Mouse (Mus musculus) midbrain, embryonic 14.5 days (tissue): ENCODE data around the gene Igsf21. TPM values are rescaled to one million over a fixed set of nuclear protein-coding genes. Genes with fewer than 3 reads are reported as not detected.
A peak's percentile ranks its signal among the peaks of the same experiment; 100 is the strongest.

Source experiments
- ATAC-seq: fragments of 200-750 bp; cut with Nextera tagmentation; 2 replicates; pipeline ENCODE4 v1.8.0; 2017; ENCODE audit warnings: moderate number of reproducible peaks, moderate library complexity; ENCODE audit not compliant: low FRiP score, low TSS enrichment
- DNase-seq: peaks from one replicate; pipeline ENCODE4 v3.0.0-alpha.2; 2015
- H3K27ac ChIP-seq: fragments of 300-500 bp; sonication (generic); replicated peaks from 2 replicates; pipeline ENCODE4 v1.5.1; 2014; ENCODE audit warnings: mild to moderate bottlenecking, low read depth, low read length, moderate library complexity
- H3K27me3 ChIP-seq: fragments of 300-500 bp; sonication (generic); 2 replicates; pipeline ENCODE4 v1.6.1; 2014; ENCODE audit warnings: low read length, control low read depth, mixed read lengths; ENCODE audit not compliant: control insufficient read depth, insufficient read depth
- H3K36me3 ChIP-seq: fragments of 300-500 bp; sonication (generic); 2 replicates; pipeline ENCODE4 v1.6.1; 2014; ENCODE audit warnings: low read length, control low read depth; ENCODE audit not compliant: control insufficient read depth, insufficient read depth
- H3K4me1 ChIP-seq: fragments of 300-500 bp; sonication (generic); 2 replicates; pipeline ENCODE4 v1.6.1; 2014; ENCODE audit warnings: mild to moderate bottlenecking, antibody characterized with exemption, low read length, control low read depth; ENCODE audit not compliant: control insufficient read depth, insufficient read depth
- H3K4me2 ChIP-seq: fragments of 300-500 bp; sonication (generic); 2 replicates; pipeline ENCODE4 v1.6.1; 2014; ENCODE audit warnings: mild to moderate bottlenecking, low read length, moderate library complexity
- H3K4me3 ChIP-seq: fragments of 300-500 bp; sonication (generic); replicated peaks from 2 replicates; pipeline ENCODE4 v1.5.1; 2014; ENCODE audit warnings: low read depth, low read length
- H3K9ac ChIP-seq: fragments of 300-500 bp; sonication (generic); replicated peaks from 2 replicates; pipeline ENCODE4 v1.6.1; 2014; ENCODE audit warnings: mild to moderate bottlenecking, low read length, moderate library complexity
- H3K9me3 ChIP-seq: fragments of 300-500 bp; sonication (generic); 2 replicates; pipeline ENCODE4 v1.6.1; 2016; ENCODE audit warnings: low read length, control low read depth, mixed read lengths; ENCODE audit not compliant: control insufficient read depth
- WGBS: fragments of 180-500 bp; shearing (Covaris S2); extraction: QIAGEN DNeasy Blood & Tissue Kit; methylation state at CpG from one replicate; pipeline ENCODE4 v1.1.7; 2014; 5-methylcytosine and 5-hydroxymethylcytosine counted together
- polyA plus RNA-seq: library from polyadenylated mRNA; unstranded; fragments of >200 nt; fragmentation: Nextera tagmentation; extraction: Ambion mirVana; gene quantifications from 2 replicates; pipeline ENCODE4 v1.2.1, GENCODE M21; 2014

Igsf21 gene
- polyA plus RNA-seq, 1 experiment from 2014 or later, result 64.9 TPM

- ATAC-seq, result no peak
- 76% methylated on average over 7 of the region's 7 CpGs for WGBS
- Histone ChIP-seq H3K4me2 (no peak overlapping the region), H3K27me3 (no peaks in the 10 kb centered on the region), H3K4me1 (peaks cover 6% of the 10 kb centered on the region; the same call in 1 of the 2 replicates), H3K36me3 (no peaks in the 10 kb centered on the region), H3K4me3 (no peak overlapping the region), H3K9ac (no peak overlapping the region), H3K27ac (no peak overlapping the region), H3K9me3 (no peaks in the 10 kb centered on the region)
- DNase-seq, result no peak
Measured at GRCm38 (mm10) chr4:140015916-140016315, 230.7 kb downstream of the Igsf21 start.

GRCm38 (mm10) chr4:140010728-140011470, 235.7 kb downstream of the Igsf21 start:
- Histone ChIP-seq H3K9me3 (no peaks in the 10 kb centered on the region), H3K4me3 (no peak overlapping the region), H3K9ac (no peak overlapping the region), H3K36me3 (no peaks in the 10 kb centered on the region), H3K4me1 (peaks cover 8% of the 10 kb centered on the region), H3K27ac (peak overlapping the region; percentile 2), H3K4me2 (no peak overlapping the region), H3K27me3 (no peaks in the 10 kb centered on the region)
- DNase-seq, result peak; percentile 82
- 42% methylated on average over 11 of the region's 11 CpGs for WGBS
- ATAC-seq, result peak; percentile 74; the same call in 1 of the 2 replicates

- Histone ChIP-seq H3K4me2 (peak overlapping the region; percentile 29), H3K27me3 (no peaks in the 10 kb centered on the region), H3K9ac (no peak overlapping the region), H3K9me3 (no peaks in the 10 kb centered on the region), H3K36me3 (no peaks in the 10 kb centered on the region), H3K4me3 (no peak overlapping the region), H3K4me1 (peaks cover 18% of the 10 kb centered on the region), H3K27ac (no peak overlapping the region)
- DNase-seq (no peak), ATAC-seq (no peak)
- 22% methylated on average over 5 of the region's 5 CpGs for WGBS
Measured at GRCm38 (mm10) chr4:140004932-140005331, 241.7 kb downstream of the Igsf21 start.

- H3K27me3 ChIP-seq, result no peaks in the 10 kb centered on the region
- H3K9ac ChIP-seq, result no peak overlapping the region
- no peak overlapping the region for H3K4me3 ChIP-seq
- 24% methylated on average over 12 of the region's 12 CpGs for WGBS
- peaks cover 18% of the 10 kb centered on the region for H3K4me1 ChIP-seq
- H3K27ac ChIP-seq, result no peak overlapping the region
- peak overlapping the region; percentile 29; the same call in 1 of the 2 replicates for H3K4me2 ChIP-seq
- H3K36me3 ChIP-seq, result no peaks in the 10 kb centered on the region
- H3K9me3 ChIP-seq, result no peaks in the 10 kb centered on the region
- ATAC-seq, result peak; percentile 34; the same call in 1 of the 2 replicates
- no peak for DNase-seq
Measured at GRCm38 (mm10) chr4:140004170-140004569, 242.4 kb downstream of the Igsf21 start.

- DNase-seq, result peak; percentile 61
- no peak overlapping the region for H3K4me2 ChIP-seq
- H3K27me3 ChIP-seq, result no peaks in the 10 kb centered on the region
- no peak overlapping the region for H3K4me3 ChIP-seq
- no peak overlapping the region for H3K9ac ChIP-seq
- no peak overlapping the region for H3K27ac ChIP-seq
- 4% methylated on average over 12 of the region's 12 CpGs for WGBS
- peaks cover 18% of the 10 kb centered on the region for H3K4me1 ChIP-seq
- no peaks in the 10 kb centered on the region for H3K9me3 ChIP-seq
- ATAC-seq, result no peak
- H3K36me3 ChIP-seq, result no peaks in the 10 kb centered on the region
Measured at GRCm38 (mm10) chr4:140002069-140002468, 244.5 kb downstream of the Igsf21 start.

GRCm38 (mm10) chr4:140000911-140001310, 245.7 kb downstream of the Igsf21 start:
- no peak overlapping the region for H3K4me2 ChIP-seq
- H3K36me3 ChIP-seq, result no peaks in the 10 kb centered on the region
- H3K9ac ChIP-seq, result no peak overlapping the region
- no peaks in the 10 kb centered on the region for H3K9me3 ChIP-seq
- no peaks in the 10 kb centered on the region for H3K27me3 ChIP-seq
- WGBS, result 89% methylated on average over 5 of the region's 5 CpGs
- peaks cover 18% of the 10 kb centered on the region for H3K4me1 ChIP-seq
- no peak overlapping the region for H3K4me3 ChIP-seq
- DNase-seq, result no peak
- H3K27ac ChIP-seq, result no peak overlapping the region
- ATAC-seq, result no peak

- H3K9ac ChIP-seq, result no peak overlapping the region
- no peaks in the 10 kb centered on the region for H3K27me3 ChIP-seq
- no peaks in the 10 kb centered on the region for H3K36me3 ChIP-seq
- no peak overlapping the region for H3K4me2 ChIP-seq
- ATAC-seq (peak; percentile 73), DNase-seq (peak; percentile 59)
- 13% methylated on average over 7 of the region's 7 CpGs for WGBS
- no peak overlapping the region for H3K4me3 ChIP-seq
- H3K4me1 ChIP-seq, result peaks cover 15% of the 10 kb centered on the region
- peak overlapping the region; percentile 55 for H3K27ac ChIP-seq
- H3K9me3 ChIP-seq, result no peaks in the 10 kb centered on the region
Measured at GRCm38 (mm10) chr4:139999033-139999432, 247.6 kb downstream of the Igsf21 start.

GRCm38 (mm10) chr4:139995659-139996058, 250.9 kb downstream of the Igsf21 start:
- H3K4me3 ChIP-seq, result no peak overlapping the region
- WGBS, result 55% methylated on average over 8 of the region's 8 CpGs
- H3K9me3 ChIP-seq, result no peaks in the 10 kb centered on the region
- H3K4me1 ChIP-seq, result peaks cover 6% of the 10 kb centered on the region; the same call in 1 of the 2 replicates
- no peak overlapping the region for H3K27ac ChIP-seq
- H3K27me3 ChIP-seq, result no peaks in the 10 kb centered on the region
- no peak overlapping the region for H3K9ac ChIP-seq
- no peaks in the 10 kb centered on the region for H3K36me3 ChIP-seq
- DNase-seq (no peak), ATAC-seq (no peak)
- no peak overlapping the region for H3K4me2 ChIP-seq
